9 mouse cellular contexts compared by ENCODE assay signal in genomic region chr19:53830407-53831163, GRCm38 (mm10).
DNase-seq lines count a peak whose midpoint lies in the region; ATAC-seq and TF ChIP-seq lines count a peak whose summit lies in the region.
"Had no signal": no experiment of that assay in that cellular context is flagged by ENCODE, and none has a peak within 500 bp of the region (broad histone marks: within the 10 kb centered on the region; RNA-seq: fewer than 3 reads in every experiment).

No protein-coding gene starts in this region.

- no peaks in the 10 kb centered on the region for H3K9me3 ChIP-seq in embryonic facial prominence, embryonic 11.5 days (replicated peaks; ENCODE audit: control insufficient read depth, low read length)
- H3K9me3 ChIP-seq in heart, embryonic 16.5 days (replicated peaks; ENCODE audit: control insufficient read depth, low read length), result no peaks in the 10 kb centered on the region
- no peaks in the 10 kb centered on the region for H3K9me3 ChIP-seq in midbrain, embryonic 12.5 days

- DNase-seq in adipocyte (ENCODE audit: low spot score), result peak; percentile 57
- no peak for DNase-seq in embryonic facial prominence, embryonic 11.5 days (ENCODE audit: low spot score)
- peak; percentile 26 to 76 for DNase-seq in kidney, postnatal 25 days
- no peak for DNase-seq in thymus, adult 2 months
- DNase-seq in cerebellum, adult 18-20 months, result no peak
- DNase-seq in frontal cortex, postnatal 10 days (ENCODE audit: low spot score in 2 of 2), result no peak

- no peak overlapping the region for H3K4me2 ChIP-seq in embryonic facial prominence, embryonic 11.5 days (ENCODE audit: low read depth, low read length)
- peak overlapping the region; percentile 29; the same call in 1 of the 2 replicates for H3K4me2 ChIP-seq in heart, embryonic 16.5 days (ENCODE audit: low read depth, low read length)
- peak overlapping the region; percentile 29 for H3K4me2 ChIP-seq in midbrain, embryonic 12.5 days (replicated peaks)

- no peaks in the 10 kb centered on the region for H3K27me3 ChIP-seq in embryonic facial prominence, embryonic 11.5 days (ENCODE audit: control insufficient read depth, insufficient read depth, low read length)
- H3K27me3 ChIP-seq in heart, embryonic 16.5 days (ENCODE audit: control insufficient read depth, insufficient read depth, low read length), result no peaks in the 10 kb centered on the region
- H3K27me3 ChIP-seq in midbrain, embryonic 12.5 days, result no peaks in the 10 kb centered on the region; the same call in 1 of the 2 replicates
- no peaks in the 10 kb centered on the region for H3K27me3 ChIP-seq in thymus, adult 2 months (ENCODE audit: control insufficient read depth, insufficient read depth, low read length)

- WGBS in embryonic facial prominence, embryonic 11.5 days, result 8% methylated on average over 8 of the region's 8 CpGs
- WGBS in heart, embryonic 16.5 days, result 9% methylated on average over 8 of the region's 8 CpGs
- whole genome bisulfite sequencing in midbrain, embryonic 12.5 days, result 11% methylated on average over 8 of the region's 8 CpGs
- WGBS in thymus, adult 2 months, result 55% methylated on average over 8 of the region's 8 CpGs

- no peak overlapping the region for H3K27ac ChIP-seq in embryonic facial prominence, embryonic 11.5 days (replicated peaks; ENCODE audit: low read depth, low read length)
- H3K27ac ChIP-seq in heart, embryonic 16.5 days (ENCODE audit: low read length), result peak overlapping the region; percentile 79
- H3K27ac ChIP-seq in midbrain, embryonic 12.5 days (replicated peaks), result peak overlapping the region; percentile 56
- H3K27ac ChIP-seq in thymus, adult 2 months (ENCODE audit: control insufficient read depth, insufficient read depth, low read length), result no peak overlapping the region
- H3K27ac ChIP-seq: macrophage had no signal

- no peaks in the 10 kb centered on the region for H3K36me3 ChIP-seq in embryonic facial prominence, embryonic 11.5 days (replicated peaks; ENCODE audit: control insufficient read depth, insufficient read depth, low read depth, low read length)
- H3K36me3 ChIP-seq in heart, embryonic 16.5 days (ENCODE audit: control insufficient read depth, insufficient read depth), result peaks cover 21% of the 10 kb centered on the region; the same call in 1 of the 2 replicates
- no peaks in the 10 kb centered on the region for H3K36me3 ChIP-seq in midbrain, embryonic 12.5 days
- H3K36me3 ChIP-seq in thymus, adult 2 months (ENCODE audit: control insufficient read depth, insufficient read depth, low read length), result no peaks in the 10 kb centered on the region

- no peak for TF ChIP-seq POLR2A in thymus, adult 2 months (IDR thresholded peaks at IDR 0.05; ENCODE audit: control insufficient read depth, extremely low read depth, insufficient read depth, low read length, poor library complexity)

- H3K4me1 ChIP-seq in embryonic facial prominence, embryonic 11.5 days (ENCODE audit: control insufficient read depth, insufficient read depth, low read length), result no peaks in the 10 kb centered on the region; the same call in 1 of the 2 replicates
- H3K4me1 ChIP-seq in heart, embryonic 16.5 days (ENCODE audit: control insufficient read depth, insufficient read depth, low read length), result peaks cover 19% of the 10 kb centered on the region
- H3K4me1 ChIP-seq in midbrain, embryonic 12.5 days, result peaks cover 24% of the 10 kb centered on the region
- no peaks in the 10 kb centered on the region for H3K4me1 ChIP-seq in thymus, adult 2 months (replicated peaks; ENCODE audit: control insufficient read depth, insufficient read depth, low read length)

- H3K9ac ChIP-seq in embryonic facial prominence, embryonic 11.5 days (replicated peaks; ENCODE audit: low read length), result 0 out of 2 replicates have a peak overlapping the region, but pooled peaks have one; percentile 3
- no peak overlapping the region; the same call in none of the 2 replicates for H3K9ac ChIP-seq in heart, embryonic 16.5 days (ENCODE audit: low read length)
- 0 out of 2 replicates have a peak overlapping the region, but pooled peaks have one; percentile 34 for H3K9ac ChIP-seq in midbrain, embryonic 12.5 days (replicated peaks)

- no peak overlapping the region for H3K4me3 ChIP-seq in embryonic facial prominence, embryonic 11.5 days (ENCODE audit: low read depth, low read length)
- no peak overlapping the region for H3K4me3 ChIP-seq in heart, embryonic 16.5 days (ENCODE audit: low read length)
- no peak overlapping the region for H3K4me3 ChIP-seq in midbrain, embryonic 12.5 days
- H3K4me3 ChIP-seq in thymus, adult 2 months (ENCODE audit: control insufficient read depth, insufficient read depth, low read length), result no peak overlapping the region

- no peak for TF ChIP-seq CTCF in thymus, adult 2 months (IDR thresholded peaks at IDR 0.05; ENCODE audit: borderline replicate concordance, control insufficient read depth, extremely low read depth, insufficient read depth, low read length, poor library complexity)

- peak; percentile 80; the same call in 1 of the 2 replicates for ATAC-seq in embryonic facial prominence, embryonic 11.5 days (replicated peaks; ENCODE audit: insufficient number of reproducible peaks, low FRiP score, low TSS enrichment, low read depth)
- peak; percentile 98 for ATAC-seq in heart, embryonic 16.5 days (replicated peaks; ENCODE audit: extremely low read depth, insufficient read depth, low FRiP score)
- ATAC-seq in midbrain, embryonic 12.5 days (ENCODE audit: low FRiP score, low read depth), result peak; percentile 73

Comparison
In these comparisons a context has a peak if more than half of its experiments do, and no peak if none do; other contexts are left out.
1. DNase-seq: peak in adipocyte (single experiment) and kidney, postnatal 25 days (2 of 2); none in embryonic facial prominence, embryonic 11.5 days (single experiment), thymus, adult 2 months (single experiment), cerebellum, adult 18-20 months (0 of 2) and frontal cortex, postnatal 10 days (0 of 2).
2. H3K27ac ChIP-seq: peak in heart, embryonic 16.5 days (single experiment) and midbrain, embryonic 12.5 days (single experiment); none in embryonic facial prominence, embryonic 11.5 days (single experiment) and thymus, adult 2 months (single experiment).
3. Peak in every context shown above with its lines, with median percentiles within 50 percentile points of each other: ATAC-seq.